Mouse (Mus musculus): ENCODE data around the gene Gm20388. TPM values are rescaled to one million over a fixed set of nuclear protein-coding genes. Genes with fewer than 3 reads are reported as not detected.

Gene Gm20388
- total RNA-seq, 2 experiments from 2014 or later: 1.3 to 8.5 TPM

- no peak for DNase-seq (ENCODE audit: low spot score in 2 of 2)
These were observed 278.8 kb downstream of the Gm20388 start for GRCm38 (mm10) chr8:120189440-120189839.

- DNase-seq (ENCODE audit: low spot score in 2 of 2): no peak
These were observed 279.6 kb downstream of the Gm20388 start for GRCm38 (mm10) chr8:120190107-120190809.

DNA sequence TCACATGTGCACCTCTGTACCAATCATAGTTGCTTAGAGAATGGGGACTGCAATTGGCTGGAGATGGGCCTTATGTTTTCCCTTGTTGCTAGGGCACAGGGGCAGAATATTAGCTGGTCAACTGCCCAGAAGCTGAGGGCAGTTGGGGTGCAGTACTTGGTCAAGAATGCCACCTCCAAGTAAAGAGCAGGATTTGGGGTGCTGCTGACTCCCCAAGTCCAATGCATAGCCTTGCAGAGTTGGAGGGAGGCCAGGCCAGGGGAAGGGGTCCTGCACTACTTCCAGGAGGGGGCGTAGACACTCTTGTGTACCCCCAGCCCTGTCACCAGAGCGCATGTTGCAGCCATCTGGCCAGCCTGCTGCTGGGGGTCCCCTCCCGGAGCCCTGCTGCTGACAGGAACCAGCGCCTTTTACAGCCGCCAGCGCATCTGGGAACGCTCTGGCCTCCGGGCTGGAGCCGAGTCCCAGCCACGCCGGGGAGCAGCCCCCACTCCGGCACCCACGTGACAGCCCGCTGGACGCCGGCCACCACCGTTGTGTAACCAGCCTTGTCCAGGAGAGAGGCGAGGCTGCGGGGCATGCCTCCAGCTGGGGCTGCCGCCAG, 280.3 kb downstream of the Gm20388 start:
- DNase-seq (ENCODE audit: low spot score in 2 of 2): peak; percentile 92 to 94

GRCm38 (mm10) chr8:120191633-120192032, 281.0 kb downstream of the Gm20388 start:
- no peak for DNase-seq (ENCODE audit: low spot score in 2 of 2)

GRCm38 (mm10) chr8:120192118-120192517, 281.5 kb downstream of the Gm20388 start:
- DNase-seq (ENCODE audit: low spot score in 2 of 2): no peak

GRCm38 (mm10) chr8:120201351-120201750, 290.7 kb downstream of the Gm20388 start:
- DNase-seq (ENCODE audit: low spot score in 2 of 2): no peak

- DNase-seq (ENCODE audit: low spot score in 2 of 2): no peak
These were observed 291.9 kb downstream of the Gm20388 start for GRCm38 (mm10) chr8:120202546-120202945.

DNA sequence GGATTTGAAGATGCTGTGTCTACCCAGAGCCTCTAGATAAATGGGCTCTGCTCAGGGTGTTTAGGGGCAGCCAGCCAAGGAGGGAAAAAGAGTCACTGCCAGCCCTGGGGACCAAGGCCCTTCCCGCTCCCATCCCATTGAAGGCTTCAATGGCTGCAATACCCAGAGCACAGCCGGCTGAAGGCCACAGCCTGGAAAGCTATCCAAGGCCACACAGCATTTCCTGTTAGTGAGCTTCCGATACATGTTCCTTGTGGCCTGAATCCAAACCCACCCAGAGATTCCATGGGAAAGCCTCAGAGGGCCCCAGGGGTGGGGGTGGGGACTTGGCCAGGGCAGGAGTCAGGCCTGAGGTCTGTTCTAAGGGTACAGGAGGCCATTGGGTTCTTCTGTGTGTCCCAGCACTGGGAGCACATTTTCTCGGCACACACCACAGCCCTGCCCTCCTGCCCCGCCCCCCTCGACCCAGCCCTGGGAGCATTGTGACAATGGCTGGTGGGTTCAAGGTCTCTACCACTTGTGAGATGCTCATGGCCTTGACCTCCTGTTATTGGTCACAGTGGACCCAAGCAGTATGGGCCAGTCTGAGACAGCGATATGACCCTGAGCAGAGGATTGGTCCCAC, 294.2 kb downstream of the Gm20388 start:
- peak in 1 of 2 experiments; percentile 59 for DNase-seq (ENCODE audit: low spot score in 2 of 2)

DNA sequence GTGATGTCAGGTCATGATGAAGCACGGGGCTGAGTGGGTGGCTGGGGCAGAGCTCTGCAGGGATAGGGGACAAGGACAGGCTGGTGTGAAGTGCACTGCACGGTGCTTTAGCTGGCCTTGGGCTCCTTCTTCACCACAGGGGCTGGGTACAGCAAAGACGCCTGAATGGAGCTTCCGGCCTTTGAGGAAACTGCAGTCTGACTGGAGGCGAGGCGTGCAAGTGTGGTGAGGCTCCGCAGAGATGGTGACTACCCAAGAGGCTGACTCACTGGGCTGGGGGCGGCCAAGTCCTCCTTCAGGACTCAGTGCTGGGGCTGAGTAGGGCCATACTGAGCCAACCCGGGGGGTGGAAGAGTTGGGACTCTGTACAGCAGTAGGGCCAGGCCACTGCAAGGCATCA, 295.3 kb downstream of the Gm20388 start:
- no peak for DNase-seq (ENCODE audit: low spot score in 2 of 2)

- no peak for DNase-seq (ENCODE audit: low spot score in 2 of 2)
These were observed 296.7 kb downstream of the Gm20388 start for GRCm38 (mm10) chr8:120207364-120207763.

- DNase-seq (ENCODE audit: low spot score in 2 of 2): no peak
These were observed 297.5 kb downstream of the Gm20388 start for GRCm38 (mm10) chr8:120208113-120208512.

DNA sequence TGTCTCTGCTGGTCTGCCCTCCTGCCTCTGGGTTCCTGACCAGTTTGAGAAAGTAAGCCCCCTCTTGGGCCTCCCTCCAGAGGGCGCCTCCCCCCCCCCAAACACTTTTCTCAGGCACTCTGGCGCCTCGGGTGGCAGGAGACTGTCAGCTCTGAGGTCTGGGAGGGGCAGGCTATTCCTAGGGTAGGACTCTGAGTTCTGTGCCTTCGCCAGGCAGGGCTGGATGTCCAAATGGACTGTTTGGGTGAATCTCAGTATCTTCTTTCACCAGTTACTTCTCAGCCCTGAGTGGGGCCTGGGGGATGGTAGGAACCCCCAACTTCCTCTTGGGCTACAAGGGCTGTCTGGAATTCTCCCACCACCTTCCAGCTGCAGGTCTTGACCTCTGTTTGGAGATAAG, 300.7 kb downstream of the Gm20388 start:
- DNase-seq (ENCODE audit: low spot score in 2 of 2): no peak

- DNase-seq (ENCODE audit: low spot score in 2 of 2): no peak
These were observed 302.0 kb downstream of the Gm20388 start for GRCm38 (mm10) chr8:120212596-120212995.

GRCm38 (mm10) chr8:120213229-120213628, 302.6 kb downstream of the Gm20388 start:
- no peak for DNase-seq (ENCODE audit: low spot score in 2 of 2)

GRCm38 (mm10) chr8:120213939-120214338, 303.3 kb downstream of the Gm20388 start:
- DNase-seq (ENCODE audit: low spot score in 2 of 2): no peak

GRCm38 (mm10) chr8:120215416-120216141, 304.9 kb downstream of the Gm20388 start:
- no peak for DNase-seq (ENCODE audit: low spot score in 2 of 2)

DNA sequence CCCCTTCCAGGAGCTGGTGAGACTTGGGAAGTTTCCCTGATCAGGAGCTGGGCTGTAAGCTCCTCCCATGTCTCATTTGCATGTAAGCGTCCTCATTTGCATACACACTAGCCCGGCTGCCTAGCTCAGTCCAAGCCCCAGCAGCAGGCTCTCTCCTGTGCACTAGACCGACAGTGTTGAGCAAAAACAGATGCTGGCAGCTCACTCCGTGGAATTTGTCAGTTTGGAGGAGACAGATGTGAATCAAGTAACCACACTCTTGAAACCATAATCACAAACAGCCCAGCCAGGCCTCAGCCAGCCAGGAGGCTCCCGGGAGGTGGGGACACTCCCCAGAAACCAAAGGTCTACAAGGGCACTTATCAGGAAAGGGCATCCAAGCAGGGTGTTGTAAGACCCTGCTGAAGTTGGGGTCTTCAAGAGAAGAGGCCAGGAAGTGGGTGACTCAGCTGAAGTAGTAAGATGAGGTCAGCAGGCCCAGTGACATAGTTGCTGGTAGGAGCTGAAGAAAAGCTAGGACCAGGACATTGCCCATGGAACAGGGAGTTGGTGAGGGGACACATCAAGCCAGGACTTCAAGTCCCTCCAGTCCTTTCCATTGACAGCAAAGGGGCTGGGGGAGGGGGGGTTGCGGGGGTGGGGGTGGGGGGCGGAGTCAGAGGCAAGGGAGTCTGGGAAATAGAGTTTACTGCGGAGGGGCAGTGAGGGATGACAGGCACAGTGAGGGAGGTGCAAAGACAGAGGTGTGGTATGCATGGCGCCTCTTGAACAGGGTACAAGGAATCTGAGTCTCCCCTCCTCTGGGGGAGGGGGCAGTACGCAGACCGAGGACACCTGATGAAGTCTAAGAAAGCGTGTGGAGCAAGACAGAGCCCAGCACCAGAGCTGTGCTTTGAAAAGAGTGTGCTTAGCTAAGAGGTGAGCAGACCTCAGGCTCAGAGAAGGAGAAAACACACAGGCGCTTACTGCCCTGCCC, 306.5 kb downstream of the Gm20388 start:
- no peak for DNase-seq (ENCODE audit: low spot score in 2 of 2)

- DNase-seq (ENCODE audit: low spot score in 2 of 2): no peak
These were observed 311.9 kb downstream of the Gm20388 start for GRCm38 (mm10) chr8:120222548-120222947.

DNA sequence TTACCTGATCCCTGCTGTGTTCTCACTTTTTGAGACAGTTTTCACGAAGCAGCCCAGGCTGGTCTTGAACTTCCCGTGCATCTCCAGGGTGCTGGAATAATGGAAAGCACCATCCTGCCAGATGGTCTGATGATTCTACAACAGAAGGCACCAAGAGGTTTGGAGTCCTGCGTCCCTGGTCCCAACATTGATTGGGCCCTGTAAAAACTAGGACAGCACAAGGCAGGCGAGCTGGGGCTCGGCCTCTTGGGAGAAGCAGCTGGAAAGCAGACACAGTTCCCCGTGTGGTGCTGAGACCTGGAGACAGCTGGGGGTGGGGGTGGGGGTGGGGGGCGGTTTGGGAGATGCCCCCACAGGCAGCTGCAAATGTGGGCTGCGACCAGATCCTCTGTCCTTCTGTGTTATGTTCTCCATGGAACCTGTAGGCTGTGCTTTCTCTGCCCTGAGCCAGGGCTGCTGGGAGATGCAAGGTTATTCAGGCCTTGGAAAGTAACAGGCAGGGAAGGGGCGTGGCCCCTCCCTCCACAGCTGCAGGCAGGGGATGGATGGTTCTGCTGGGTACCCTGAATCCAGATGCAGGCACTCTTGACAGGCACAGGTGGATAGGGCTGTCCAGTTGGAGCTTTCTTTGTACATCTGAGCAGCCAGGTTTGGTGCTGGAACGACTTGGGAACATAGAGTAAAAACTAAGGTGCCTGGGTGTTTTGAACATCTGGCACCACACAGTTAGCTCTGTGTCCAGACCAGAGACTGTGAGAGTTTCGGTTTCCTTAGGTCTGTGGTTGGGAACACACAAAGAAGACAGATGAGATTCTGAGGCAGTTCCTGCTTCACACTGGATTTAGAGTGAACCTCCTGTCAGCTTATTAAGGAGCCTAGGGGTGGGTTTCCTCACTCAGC, 314.1 kb downstream of the Gm20388 start:
- DNase-seq (ENCODE audit: low spot score in 2 of 2): no peak

All from adrenal gland, adult 18-20 months (tissue).